19 mouse cellular contexts compared by ENCODE assay signal in genomic region chr9:122233972-122234345, GRCm38 (mm10).
"Had no signal": no experiment of that assay in that cellular context is flagged by ENCODE, and none has a peak within 500 bp of the region (broad histone marks: within the 10 kb centered on the region; RNA-seq: fewer than 3 reads in every experiment).

No protein-coding gene starts in this region.

- H3K4me3 ChIP-seq: left cerebral cortex, adult 2 months; limb, embryonic 13.5 days; midbrain, embryonic 12.5 days; midbrain, embryonic 15.5 days; neural tube, embryonic 12.5 days; neural tube, embryonic 15.5 days had no signal

- H3K27me3 ChIP-seq: limb, embryonic 13.5 days; midbrain, embryonic 12.5 days; midbrain, embryonic 15.5 days; neural tube, embryonic 12.5 days; neural tube, embryonic 15.5 days had no signal

- H3K4me2 ChIP-seq: limb, embryonic 13.5 days; lung, embryonic 14.5 days; midbrain, embryonic 12.5 days; midbrain, embryonic 15.5 days; neural tube, embryonic 12.5 days; neural tube, embryonic 15.5 days had no signal

- DNase-seq: kidney, adult 2 months; kidney, postnatal 25 days; layer of hippocampus, postnatal 36 days; liver; liver, postnatal 0 days; lung, embryonic 14.5 days; right cerebral cortex, postnatal 25 days; spleen, adult 18-20 months had no signal

- H3K27ac ChIP-seq: kidney, postnatal 0 days; left cerebral cortex, adult 2 months; limb, embryonic 13.5 days; liver, embryonic 14.5 days; macrophage; midbrain, embryonic 12.5 days; midbrain, embryonic 15.5 days; neural tube, embryonic 12.5 days; neural tube, embryonic 15.5 days; stomach, postnatal 0 days had no signal

- H3K4me1 ChIP-seq: limb, embryonic 13.5 days; midbrain, embryonic 12.5 days; midbrain, embryonic 15.5 days; neural tube, embryonic 12.5 days had no signal

- H3K36me3 ChIP-seq: midbrain, embryonic 15.5 days; neural tube, embryonic 15.5 days had no signal

- H3K9ac ChIP-seq: limb, embryonic 13.5 days; liver, embryonic 14.5 days; liver, postnatal 0 days; lung, embryonic 14.5 days; midbrain, embryonic 12.5 days; midbrain, embryonic 15.5 days; neural tube, embryonic 12.5 days; neural tube, embryonic 15.5 days had no signal

- H3K9me3 ChIP-seq: limb, embryonic 13.5 days; midbrain, embryonic 12.5 days; midbrain, embryonic 15.5 days; neural tube, embryonic 12.5 days; neural tube, embryonic 15.5 days had no signal

- ATAC-seq: liver, postnatal 0 days; lung, postnatal 0 days; midbrain, embryonic 15.5 days had no signal
